Mouse (Mus musculus) heart, postnatal 36 days (tissue): ENCODE measurements around the gene Lhx9. TPM values are rescaled to one million over a fixed set of nuclear protein-coding genes. Genes with fewer than 3 reads are reported as not detected.

Source experiments
- DNase-seq, 2 experiments: peaks; one replicate each; pipeline ENCODE4 v3.0.0; 2021 to 2022
- intact Hi-C: fragments of 180-260 bp; cut with DNase I; formaldehyde crosslinking; loops from one replicate; pipeline ENCODE4 v1.15.1; 2025
- total RNA-seq, 2 experiments: library from RNA; stranded (reverse); gene quantifications; 2 replicates each; pipeline ENCODE4 v1.2.3; 2021

Lhx9 gene
- not detected for total RNA-seq

- intact Hi-C loops: no loop called here
- no peak for DNase-seq
These were observed at the start of gene Lhx9 for GRCm38 (mm10) chr1:138848511-138849109. TSS of gene Lhx9 (minus strand) at chr1:138848577.

GRCm38 (mm10) chr1:138896088-138896487 lies 47.7 kb upstream of the Lhx9 start:
- no peak for DNase-seq
- intact Hi-C loops: loop anchor here (5.0 kb wide), 2 partner anchors 186 to 261 kb away; no protein-coding TSS in a partner anchor

GRCm38 (mm10) chr1:138877470-138878254 lies 29.3 kb upstream of the Lhx9 start:
- intact Hi-C loops: no loop called here
- no peak for DNase-seq

GRCm38 (mm10) chr1:138876371-138877045 lies 28.1 kb upstream of the Lhx9 start:
- no peak for DNase-seq
- intact Hi-C loops: no loop called here

GRCm38 (mm10) chr1:138856101-138856950 lies 7.9 kb upstream of the Lhx9 start, which contains the start of gene 2310009B15Rik:
TSS of gene 2310009B15Rik (minus strand) at chr1:138856852.
- DNase-seq: peak; percentile 85 to 92

GRCm38 (mm10) chr1:138850823-138851222 lies 2.4 kb upstream of the Lhx9 start:
- no peak for DNase-seq
- intact Hi-C loops: loop anchor here (5.0 to 10.0 kb wide), 2 partner anchors 114 to 231 kb away; partner anchors contain the start of gene Dennd1b

More at GRCm38 (mm10) chr1:138856101-138856950, 7.9 kb upstream of the Lhx9 start, which contains the start of gene 2310009B15Rik:
- intact Hi-C loops: loop anchor here (5.0 to 10.0 kb wide), 2 partner anchors 56 to 108 kb away; partner anchors contain the start of gene Dennd1b

GRCm38 (mm10) chr1:138850161-138850539 lies 1.8 kb upstream of the Lhx9 start:
- DNase-seq: no peak
- intact Hi-C loops: loop anchor here (5.0 to 10.0 kb wide), 2 partner anchors 115 to 232 kb away; partner anchors contain the start of gene Dennd1b

- intact Hi-C loops: loop anchor here (5.0 to 10.0 kb wide), 2 partner anchors 115 to 233 kb away; partner anchors contain the start of gene Dennd1b
- no peak for DNase-seq
These were observed 1.3 kb upstream of the Lhx9 start for GRCm38 (mm10) chr1:138849531-138850160.

GRCm38 (mm10) chr1:138848026-138848425 lies 351 bp downstream of the Lhx9 start:
- DNase-seq: no peak
- intact Hi-C loops: no loop called here

GRCm38 (mm10) chr1:138847146-138847545 lies 1.2 kb downstream of the Lhx9 start:
- DNase-seq: no peak
- intact Hi-C loops: no loop called here

GRCm38 (mm10) chr1:138846581-138846980 lies 1.8 kb downstream of the Lhx9 start:
- intact Hi-C loops: no loop called here

GRCm38 (mm10) chr1:138846131-138846530 lies 2.2 kb downstream of the Lhx9 start:
- intact Hi-C loops: no loop called here

More at GRCm38 (mm10) chr1:138846581-138846980, 1.8 kb downstream of the Lhx9 start:
- no peak for DNase-seq

GRCm38 (mm10) chr1:138845481-138845880 lies 2.9 kb downstream of the Lhx9 start:
- intact Hi-C loops: no loop called here
- no peak for DNase-seq

More at GRCm38 (mm10) chr1:138846131-138846530, 2.2 kb downstream of the Lhx9 start:
- no peak for DNase-seq

- intact Hi-C loops: no loop called here
- no peak for DNase-seq
These were observed 4.2 kb downstream of the Lhx9 start for GRCm38 (mm10) chr1:138844166-138844565.

GRCm38 (mm10) chr1:138843361-138844091 lies 4.9 kb downstream of the Lhx9 start:
- no peak for DNase-seq
- intact Hi-C loops: no loop called here

GRCm38 (mm10) chr1:138842756-138843155 lies 5.6 kb downstream of the Lhx9 start:
- no peak for DNase-seq
- intact Hi-C loops: no loop called here

- intact Hi-C loops: no loop called here
- no peak for DNase-seq
These were observed 6.1 kb downstream of the Lhx9 start for GRCm38 (mm10) chr1:138842315-138842714.

- DNase-seq: peak; percentile 40 to 70
- intact Hi-C loops: no loop called here
These were observed 6.9 kb downstream of the Lhx9 start for GRCm38 (mm10) chr1:138841306-138842095.
